Mouse (Mus musculus) stomach, postnatal 0 days (tissue): Measurements from ENCODE around the gene Tmem184b.

Experiments used
- CTCF ChIP-seq: IDR thresholded peaks from 2 replicates; pipeline ENCODE4 v1.5.1; 2016; ENCODE audit warnings: antibody characterized with exemption, low read depth, mild to moderate bottlenecking, moderate library complexity
- EP300 ChIP-seq: optimal IDR thresholded peaks from 2 replicates; pipeline ENCODE3; 2016; ENCODE audit warnings: antibody characterized with exemption

DNA sequence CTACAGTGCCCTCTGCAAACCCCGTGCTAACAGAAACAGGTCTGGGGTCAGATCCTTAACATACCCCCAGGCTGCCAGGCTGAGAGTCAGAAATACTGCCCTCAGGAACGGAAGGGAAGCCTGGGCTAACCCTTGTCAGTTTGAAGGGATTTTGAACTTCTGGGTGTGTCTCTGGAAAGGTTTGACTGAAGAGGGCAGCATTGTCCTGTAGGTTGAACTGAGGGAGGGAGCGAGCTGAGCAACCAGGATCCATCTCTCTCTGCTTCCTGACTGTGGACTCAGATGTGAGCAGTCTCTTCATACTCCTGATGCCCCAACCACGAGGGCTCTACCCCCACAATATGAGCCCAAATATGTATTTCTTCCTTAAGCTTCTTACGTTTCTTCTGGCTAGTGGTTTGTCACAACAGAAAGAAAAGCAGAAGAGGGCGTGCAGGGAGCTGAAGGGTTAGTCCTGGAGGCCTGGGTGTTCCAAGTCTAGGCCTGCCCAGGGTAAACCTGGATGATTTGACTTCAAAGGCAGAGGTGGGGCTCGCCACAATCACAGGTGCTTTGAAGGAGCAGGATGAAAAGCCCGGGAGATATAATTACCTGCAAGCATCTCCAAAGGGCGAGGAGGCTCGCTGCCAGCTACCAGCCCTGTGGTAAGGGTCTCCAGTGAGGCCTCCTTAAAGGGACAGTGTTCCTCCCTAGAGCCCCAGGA, 8.1 kb upstream of the Tmem184b start:
- TF ChIP-seq CTCF (peak; percentile 64), EP300 (no peak)
